Mouse (Mus musculus) frontal cortex, adult (tissue): ENCODE data around the gene Lnpk.

Source experiments
- ATAC-seq: cut with Nextera tagmentation; 2 replicates; pipeline ENCODE4 v1.9.2; 2017; ENCODE audit warnings: mild to moderate bottlenecking, moderate library complexity, mixed read lengths; ENCODE audit not compliant: low TSS enrichment

Gene Lnpk

DNA sequence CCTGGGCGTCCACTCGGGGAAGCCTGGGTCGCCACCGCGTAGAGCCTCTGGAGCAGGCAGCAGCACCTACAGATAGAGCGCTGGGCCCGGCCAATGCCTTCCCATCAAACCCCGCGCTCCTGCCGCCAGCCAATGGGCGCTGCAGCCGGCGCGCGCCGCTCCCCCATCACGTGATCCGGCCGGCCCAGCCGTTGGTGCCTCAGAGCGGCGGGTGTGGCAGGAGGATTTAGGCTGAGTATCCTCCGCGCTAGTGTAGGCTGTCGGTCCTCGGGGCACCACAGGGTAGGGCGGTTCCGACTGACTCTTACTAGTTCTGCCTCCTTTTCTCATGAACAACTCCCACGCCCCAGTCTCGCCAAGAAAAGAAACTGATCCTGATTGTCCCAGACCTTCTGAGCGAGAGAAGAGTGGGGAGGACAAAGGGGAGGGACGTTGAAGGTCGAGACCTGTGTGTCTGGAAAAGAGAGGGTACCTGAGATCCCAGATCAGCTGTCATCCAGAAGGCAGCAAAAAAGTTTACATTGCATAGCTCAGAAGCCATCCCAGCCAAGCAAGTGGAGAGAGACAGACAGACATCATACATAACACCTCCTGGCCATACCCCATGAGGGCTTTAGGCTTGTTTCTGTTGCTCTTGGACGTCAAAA is at the start of gene Lnpk:
Lnpk (minus strand) TSS at position 593 of the 647 bp plus-strand sequence.
- ATAC-seq: peak; percentile 99

DNA sequence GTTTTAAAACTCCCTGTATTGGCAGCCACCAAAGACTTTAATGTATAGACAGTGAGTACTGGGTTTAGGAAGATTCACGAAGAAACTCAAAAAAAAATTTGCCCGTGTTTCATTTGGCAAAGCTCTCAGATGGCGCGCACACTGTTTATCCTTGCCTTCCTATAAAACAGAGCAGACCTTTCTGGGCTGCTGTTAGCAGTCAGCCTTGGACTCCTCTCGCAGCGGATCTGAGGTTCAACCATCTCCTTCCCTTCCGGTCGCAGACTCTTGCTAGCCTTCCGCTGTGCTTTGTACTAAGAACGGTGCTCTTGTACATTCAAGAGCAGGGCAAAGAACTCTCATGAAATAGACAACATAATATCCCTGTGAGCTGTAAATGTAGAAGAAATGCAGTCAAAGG is 41.1 kb upstream of the Lnpk start:
- ATAC-seq: no peak

DNA sequence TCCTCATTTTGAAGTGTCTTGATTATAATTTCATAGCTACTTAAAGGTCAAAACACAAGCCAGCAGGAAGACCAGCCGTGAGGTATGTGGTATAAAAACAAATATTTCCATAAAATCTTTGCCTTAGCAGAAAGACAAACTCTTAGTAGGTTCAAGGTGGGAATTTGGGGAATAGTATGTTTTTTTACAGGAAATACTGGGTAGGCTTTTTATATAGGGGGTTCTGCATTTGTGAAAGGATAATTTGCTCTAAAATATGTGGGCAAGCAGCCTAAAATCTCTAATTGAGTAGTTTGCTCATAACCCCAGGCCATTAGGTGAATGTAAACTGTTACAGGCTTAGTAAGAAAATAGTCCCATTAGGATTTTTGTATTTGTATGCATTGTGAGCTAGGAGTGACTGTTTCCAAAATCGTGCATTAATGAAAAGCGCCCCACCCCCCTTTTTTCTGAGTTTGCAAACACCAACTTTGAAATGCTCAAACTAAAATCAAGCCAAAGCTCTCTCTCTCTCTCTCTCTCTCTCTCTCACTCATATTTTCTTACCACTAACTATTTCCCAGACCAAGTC is 40.5 kb upstream of the Lnpk start:
- no peak for ATAC-seq

DNA sequence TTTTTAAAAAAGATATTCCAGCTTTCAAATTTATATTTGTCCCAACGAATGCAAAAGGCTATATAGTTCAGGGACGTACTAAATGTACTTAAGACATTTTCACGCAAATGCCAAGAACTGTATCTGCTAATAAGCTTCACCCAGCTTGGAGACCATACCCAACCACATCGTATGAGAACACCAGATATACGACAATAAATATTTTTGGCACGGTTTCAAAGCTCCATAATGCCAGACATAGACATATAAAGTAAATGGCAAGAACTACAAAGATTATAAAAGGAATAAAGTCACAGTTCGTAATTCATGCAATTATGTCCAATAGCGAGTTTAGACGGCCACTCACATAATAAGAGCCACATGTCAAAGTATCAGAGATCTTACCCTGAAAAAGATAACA is 38.5 kb upstream of the Lnpk start:
- ATAC-seq: no peak

DNA sequence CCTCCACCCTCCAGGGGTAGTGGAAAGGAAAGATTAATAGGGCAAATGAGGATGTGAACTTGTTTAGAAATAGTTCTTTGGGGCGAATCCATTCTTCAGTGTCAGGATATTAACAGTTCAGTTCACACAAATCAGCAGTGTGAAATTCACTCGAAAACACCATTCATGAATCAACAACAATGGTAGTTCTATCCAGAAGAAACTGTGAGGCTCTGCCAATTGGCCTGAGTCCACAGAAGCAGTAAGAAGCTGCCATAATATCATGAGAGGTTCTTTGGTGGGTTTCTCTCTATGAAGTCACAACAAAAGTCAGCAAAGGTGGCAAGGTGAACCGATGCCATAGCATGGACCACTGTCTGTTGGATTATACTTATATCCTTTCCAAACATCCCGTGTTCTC is 32.2 kb upstream of the Lnpk start:
- no peak for ATAC-seq

DNA sequence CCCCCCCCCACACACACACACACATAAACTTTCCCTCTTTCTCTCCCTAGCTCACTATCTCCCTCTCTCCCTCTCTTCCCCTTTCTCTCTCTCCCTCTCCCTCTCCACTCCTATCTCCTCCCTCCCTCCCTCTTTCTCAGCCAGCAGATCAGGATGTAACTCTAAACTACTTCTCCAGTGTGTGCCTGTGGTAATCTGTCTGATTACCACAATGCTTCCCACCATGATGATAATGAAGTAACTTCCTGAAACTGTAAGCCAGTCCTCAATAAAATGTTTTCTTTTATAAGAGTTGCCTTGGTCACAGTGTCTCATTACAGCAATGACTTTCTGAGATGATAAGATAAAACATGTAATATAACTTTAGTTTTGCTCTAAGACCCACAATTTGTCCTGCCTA is 30.1 kb upstream of the Lnpk start:
- ATAC-seq: no peak

DNA sequence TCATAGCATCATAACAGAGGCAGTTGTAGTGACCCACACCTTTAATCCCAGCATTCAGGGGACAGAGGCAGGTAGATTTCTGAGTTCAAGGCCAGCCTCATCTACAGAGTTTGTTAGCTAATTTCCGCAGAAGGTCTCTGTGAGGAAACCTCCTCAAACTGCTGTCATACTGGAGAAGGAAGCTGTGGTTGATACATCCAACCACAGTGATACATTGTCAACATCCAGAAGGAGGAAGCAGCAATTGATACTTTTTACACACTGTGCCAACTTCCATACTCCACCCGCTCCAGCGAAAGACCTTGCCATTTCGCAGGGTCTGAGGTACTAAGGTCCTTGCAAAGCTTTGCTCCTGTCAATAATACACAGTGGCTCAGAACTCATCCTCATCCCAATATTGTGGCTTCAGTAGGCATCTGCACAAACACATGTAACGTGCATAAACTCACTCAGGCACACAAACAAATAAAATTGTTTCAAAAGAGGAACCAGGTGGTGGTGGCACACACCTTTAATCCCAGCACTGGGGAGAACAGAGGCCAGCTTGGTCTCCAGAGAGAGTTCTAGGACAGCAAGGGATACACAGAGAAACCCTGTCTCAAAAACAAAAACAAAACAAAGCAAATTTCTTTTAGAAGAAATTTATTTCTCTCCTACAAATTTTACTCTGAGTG is 27.0 kb upstream of the Lnpk start:
- ATAC-seq: no peak

DNA sequence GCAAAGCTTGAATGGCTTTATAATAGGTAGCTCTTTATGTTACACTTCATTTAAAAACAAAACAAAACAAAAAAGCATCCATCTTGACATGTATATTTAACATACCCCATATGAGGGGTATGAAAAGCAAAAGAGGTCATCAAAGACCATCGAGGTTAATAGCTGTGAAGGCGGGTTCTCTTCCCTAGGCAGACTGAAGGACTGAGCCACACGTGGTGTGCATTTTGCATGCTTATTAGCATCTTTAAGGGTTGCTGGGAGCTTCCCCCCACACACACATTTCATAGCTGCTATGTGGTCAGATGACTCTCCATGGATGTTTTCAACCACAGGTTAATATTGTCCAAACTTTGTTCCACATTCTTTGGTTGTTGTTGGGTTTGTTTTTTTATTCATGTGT is 24.8 kb upstream of the Lnpk start:
- no peak for ATAC-seq

DNA sequence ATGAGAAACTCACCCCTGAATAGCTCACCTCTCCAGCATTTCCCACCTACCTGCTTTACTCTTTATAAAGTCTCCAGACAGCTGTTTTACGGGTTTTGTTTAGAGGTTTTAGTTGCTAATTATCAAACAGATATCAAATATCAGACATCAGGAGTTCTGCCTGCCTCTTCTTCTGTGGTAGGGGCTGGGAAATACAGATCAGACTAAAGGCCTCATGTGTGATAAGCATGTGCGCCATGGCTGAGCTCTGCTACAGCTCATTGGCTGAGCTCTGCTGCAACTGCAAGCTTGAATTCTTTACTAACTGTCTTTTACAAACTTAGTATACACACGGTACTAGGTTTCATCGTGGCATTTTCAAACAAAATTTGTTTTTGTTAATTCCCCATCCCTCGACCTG is 23.2 kb upstream of the Lnpk start:
- no peak for ATAC-seq

DNA sequence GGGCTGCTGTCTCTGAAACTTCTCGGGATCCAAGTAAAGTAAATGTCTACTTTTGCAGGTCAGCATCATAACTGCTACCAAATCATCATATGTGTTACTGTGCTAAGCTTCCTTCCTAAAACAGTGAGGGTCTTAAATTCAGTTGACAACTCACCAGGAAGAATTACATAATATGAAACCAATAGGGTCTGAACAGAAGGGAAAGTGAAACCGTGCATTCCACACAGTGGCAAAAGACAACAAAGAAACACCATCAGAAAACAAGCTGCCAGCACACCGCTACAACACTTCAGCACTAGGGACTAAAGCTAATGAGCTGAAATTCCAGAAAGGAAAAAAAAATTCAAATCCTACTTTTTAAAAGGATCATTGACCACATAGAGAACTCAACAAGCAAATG is 17.9 kb upstream of the Lnpk start:
- no peak for ATAC-seq

DNA sequence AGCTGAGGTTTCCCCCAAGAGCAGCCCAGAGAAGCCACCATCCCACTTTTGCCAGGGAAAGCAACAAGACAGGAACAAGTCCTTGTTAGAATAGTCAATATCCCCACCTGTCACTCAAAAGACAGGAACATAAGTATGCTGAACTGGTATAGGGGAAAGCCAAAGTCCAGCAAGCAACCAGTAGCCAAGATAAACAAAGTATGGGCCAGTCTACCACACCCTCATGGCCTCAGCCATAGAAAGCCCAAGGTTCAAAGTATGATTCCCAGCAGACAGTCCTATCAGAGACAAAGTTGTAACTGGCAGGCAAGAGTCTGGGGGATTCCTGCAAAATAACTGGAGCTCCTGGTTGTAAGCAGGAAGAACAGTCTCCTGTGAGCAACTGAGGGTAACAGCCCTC is 16.9 kb upstream of the Lnpk start:
- ATAC-seq: no peak

DNA sequence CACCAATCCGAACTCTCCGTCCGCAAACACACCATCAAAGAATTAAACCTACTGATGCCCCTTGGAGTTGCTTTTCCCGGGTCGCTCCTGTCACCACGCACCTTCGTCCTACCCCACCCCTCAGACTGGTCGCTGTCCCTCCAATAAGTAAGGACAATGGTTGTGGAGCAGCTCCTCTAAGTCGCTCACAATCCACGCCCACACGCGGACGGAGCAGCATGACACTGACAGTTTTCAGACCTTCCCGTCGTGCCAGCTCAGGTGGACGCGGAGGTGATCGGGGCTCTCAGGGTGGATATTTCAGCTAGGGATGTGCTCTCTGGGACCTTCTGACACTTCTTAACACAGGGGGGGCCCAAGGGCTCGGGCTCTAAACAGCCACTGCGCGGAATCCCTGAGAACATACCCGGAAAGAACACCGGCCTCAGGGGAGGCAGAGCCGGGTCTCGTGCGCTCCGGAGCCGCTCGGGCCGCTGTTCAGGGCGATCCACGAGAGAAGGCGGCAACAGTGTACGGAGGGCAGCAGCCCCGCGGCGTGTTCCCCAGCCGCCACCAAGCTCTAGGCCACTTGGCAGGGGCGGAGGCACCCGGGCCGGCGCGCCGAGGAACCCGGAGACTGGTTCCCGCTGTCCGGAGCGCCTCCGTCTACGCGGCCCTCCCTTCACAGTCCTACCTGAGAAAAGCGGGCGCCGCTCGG is 941 bp downstream of the Lnpk start:
- peak; percentile 74 for ATAC-seq

DNA sequence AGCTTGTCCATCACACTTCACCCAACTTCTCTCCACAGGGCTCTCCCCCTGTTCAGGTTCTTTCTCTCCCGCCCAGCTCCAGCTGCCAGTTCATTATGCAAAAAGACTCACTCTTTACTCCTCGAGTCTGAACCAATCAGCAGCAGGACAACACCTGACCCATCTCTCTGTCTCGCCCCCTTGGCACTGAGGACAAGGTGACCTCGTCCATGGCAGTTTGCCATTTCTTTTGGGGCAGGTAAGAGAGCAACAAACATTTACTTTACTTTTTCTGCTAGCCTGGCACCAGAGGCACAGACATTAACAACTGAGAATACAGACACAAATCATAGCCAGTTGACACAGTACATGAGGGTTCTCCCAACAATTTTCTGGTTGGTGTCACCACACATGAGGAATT is 8.8 kb downstream of the Lnpk start:
- no peak for ATAC-seq

DNA sequence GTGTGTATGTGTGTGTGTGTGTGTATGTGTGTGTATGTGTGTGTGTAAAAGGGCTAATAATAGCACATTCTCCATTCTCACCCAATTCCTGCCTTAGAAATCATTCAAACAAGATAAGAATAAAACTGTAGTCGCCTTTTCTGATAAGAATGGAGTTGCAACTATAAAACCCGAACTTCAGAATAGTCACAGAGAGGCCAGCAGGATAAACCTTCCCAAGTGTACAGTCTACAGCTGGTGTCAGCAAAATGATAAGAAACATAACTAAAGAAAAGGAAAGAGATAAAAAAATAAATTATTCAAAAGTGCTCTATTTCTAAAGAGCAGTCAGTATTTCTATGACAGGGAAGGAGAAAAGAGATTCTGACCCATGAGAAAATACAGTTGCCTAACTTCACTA is 19.4 kb downstream of the Lnpk start:
- no peak for ATAC-seq

DNA sequence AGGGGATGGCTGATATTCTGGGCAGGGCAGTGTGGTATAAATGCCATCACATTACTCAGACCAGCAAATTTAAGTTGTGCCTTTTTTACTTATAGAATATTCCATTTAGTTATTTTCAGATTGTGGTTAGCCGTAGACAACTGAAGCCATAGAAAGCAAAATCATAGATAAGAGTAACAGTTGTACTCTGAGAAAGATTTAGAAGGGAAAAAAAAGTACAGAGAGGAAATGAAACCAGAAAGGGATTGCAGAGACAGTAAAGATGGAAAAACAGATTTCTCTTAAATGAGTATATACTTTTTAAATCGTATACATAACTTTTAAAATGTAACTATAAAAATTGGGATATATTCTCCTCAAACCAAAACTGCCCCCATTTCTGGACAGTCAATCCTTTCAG is 20.1 kb downstream of the Lnpk start:
- no peak for ATAC-seq

DNA sequence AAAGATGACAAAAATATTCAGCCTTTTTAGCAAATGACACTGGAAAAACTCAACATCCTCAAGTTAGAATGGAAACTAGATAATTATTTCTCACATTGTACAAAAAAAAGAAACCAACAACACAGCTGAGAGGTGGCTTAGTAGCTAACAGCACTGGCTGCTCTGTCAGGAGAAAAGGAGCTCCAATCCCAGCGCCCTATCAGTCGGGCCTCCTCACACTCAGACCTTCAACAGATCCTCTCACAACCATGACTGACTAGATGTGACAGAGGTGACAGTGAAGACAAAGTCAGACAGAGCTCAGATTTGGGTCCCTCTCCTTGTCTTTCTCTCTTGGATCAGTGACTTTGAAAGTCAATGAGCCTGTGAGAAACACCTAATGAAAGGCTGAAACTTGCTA is 21.8 kb downstream of the Lnpk start:
- ATAC-seq: peak; percentile 74; the same call in 1 of the 2 replicates

DNA sequence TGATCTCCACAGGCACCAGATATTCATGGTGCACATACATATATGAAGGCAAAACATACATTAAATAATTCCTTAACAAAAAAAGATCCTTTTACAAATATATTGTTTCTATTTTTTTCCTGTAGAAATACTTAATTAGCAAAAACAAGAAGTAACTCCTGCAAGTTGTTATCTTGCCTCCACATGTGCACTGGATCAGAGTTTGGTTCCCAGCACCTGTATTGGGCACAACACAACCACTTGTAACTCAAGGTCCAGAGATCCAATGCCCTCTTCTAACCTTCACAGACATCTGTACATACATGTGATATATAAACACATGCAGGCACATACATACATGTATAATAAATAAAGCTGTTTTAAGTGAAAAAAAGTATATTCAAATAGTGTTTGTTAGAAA is 27.3 kb downstream of the Lnpk start:
- no peak for ATAC-seq

DNA sequence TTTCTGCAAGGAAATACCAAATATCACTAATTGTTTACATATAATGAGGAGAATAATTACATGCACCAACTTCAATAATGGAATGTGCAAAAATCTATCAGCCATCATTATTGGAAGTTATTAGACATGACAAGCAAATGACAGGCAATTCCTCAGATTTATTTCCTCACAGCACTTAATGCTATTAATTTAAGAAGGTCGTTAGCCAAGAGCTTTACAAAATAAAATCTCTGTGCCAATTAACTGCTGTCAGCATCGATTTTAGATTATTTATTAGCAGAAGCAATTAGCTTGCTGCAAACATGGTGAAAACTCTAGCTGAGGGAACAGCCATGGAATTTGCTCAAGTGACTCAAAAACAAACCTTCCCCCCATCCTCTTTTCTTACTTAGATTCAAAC is 30.9 kb downstream of the Lnpk start:
- ATAC-seq: no peak

DNA sequence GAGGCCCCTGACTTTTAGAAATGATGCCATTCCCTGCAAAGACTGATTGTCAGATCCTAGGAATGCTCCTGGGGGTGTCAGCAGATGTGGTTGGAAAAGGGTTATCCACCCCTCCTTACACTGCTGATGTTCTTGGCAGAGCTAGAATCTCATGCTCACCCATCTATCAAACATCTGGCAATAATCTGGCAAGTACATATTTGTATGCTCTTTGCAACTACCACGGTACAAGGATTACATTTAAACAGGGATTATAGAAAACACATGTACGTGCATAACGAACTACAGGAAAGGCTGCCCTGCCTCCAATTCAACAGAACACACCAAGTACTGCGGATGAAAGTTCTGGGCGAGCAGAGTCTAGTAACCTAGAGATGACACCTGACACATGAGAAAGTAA is 70.9 kb downstream of the Lnpk start:
- no peak for ATAC-seq

DNA sequence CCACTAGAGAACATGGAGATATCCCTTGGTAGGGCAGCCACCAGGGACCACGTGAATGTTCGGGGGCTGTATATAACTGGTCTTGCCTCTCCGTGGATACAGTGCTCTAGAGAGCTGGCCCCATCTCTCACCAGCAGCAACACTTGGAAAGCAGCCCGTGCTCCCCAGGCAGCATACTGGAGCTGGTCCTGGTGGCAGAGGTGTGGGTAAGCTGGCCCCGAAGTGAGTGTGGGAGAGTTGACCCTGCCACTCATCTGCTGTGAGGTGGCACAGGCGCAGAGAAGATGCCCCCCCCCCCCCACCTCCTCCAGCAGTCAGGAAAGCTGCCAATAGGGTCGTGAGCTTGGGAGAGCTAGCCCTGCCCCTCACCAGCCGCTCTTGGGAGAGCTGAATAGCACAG is 72.8 kb downstream of the Lnpk start:
- ATAC-seq: no peak

DNA sequence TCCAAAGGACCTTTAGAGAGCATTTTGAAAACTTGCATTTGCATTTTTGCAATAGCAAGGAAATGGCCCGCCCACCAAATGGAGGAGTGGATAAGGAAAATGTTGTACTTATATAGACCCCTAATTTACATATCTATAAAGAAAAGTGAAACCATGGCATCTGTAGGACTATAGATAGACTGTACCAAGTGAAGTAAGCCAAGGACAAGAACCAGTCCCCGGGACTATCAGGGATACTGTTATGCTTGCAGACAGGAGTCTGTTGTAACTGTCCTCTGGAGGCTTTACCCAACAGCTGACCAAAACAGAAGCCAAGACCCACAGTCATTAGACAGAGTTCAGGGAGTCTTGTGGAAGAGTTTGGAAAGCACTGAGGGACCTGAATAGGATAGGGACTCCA is 78.9 kb downstream of the Lnpk start:
- ATAC-seq: peak; percentile 90

DNA sequence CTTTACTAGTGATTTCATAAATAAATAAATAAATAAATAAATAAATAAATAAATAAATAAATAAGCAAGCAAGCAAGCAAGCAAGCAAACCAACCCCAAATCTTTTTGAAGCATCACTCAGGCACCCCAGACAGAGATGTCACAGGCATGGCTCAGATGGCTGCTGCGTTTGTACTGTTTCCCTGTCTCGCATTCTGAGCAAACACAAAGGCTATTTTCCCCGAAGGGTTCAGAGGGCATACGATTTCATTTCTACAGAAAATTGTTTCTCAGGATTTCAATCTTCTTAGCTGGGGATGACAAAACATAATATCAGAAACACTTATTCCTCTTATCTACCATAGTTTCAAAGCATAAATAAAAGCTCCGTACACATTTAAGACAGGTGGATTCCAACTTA is 81.4 kb downstream of the Lnpk start:
- ATAC-seq: no peak

DNA sequence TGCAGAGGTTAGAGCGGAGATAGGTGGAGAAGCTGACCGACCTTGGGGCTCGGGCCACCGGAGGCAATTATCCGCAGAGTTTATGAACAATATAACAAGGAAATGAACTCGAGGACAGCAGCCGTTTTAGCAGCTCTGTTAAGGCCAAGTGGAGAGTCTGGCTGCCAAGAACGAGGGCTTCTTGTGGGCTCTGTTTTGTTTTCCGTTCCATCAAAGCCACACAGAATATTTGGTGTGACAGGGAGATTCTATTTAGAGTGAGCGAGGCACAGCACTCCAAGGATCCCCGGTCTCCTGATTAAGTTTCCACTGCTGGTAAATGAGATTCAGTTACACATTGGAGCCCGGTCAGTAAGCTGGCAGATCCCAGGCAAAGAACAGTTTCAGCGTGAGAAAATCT is 87.8 kb downstream of the Lnpk start:
- no peak for ATAC-seq
